Mouse (Mus musculus) midbrain, postnatal 0 days (tissue): ENCODE measurements around the gene Vav1. TPM values are rescaled to one million over a fixed set of nuclear protein-coding genes. Genes with fewer than 3 reads are reported as not detected.
A peak's percentile ranks its signal among the peaks of the same experiment; 100 is the strongest.

Source experiments
- ATAC-seq: fragments of 200-750 bp; cut with Nextera tagmentation; 2 replicates; pipeline ENCODE4 v1.8.0; 2017; ENCODE audit warnings: moderate number of reproducible peaks, mild to moderate bottlenecking, moderate TSS enrichment, moderate library complexity; ENCODE audit not compliant: low FRiP score
- DNase-seq: peaks from one replicate; pipeline ENCODE4 v3.0.0-alpha.2; 2015; ENCODE audit warnings: low spot score
- H3K27ac ChIP-seq: fragments of 300-500 bp; sonication (generic); 2 replicates; pipeline ENCODE4 v1.5.1; 2014; ENCODE audit warnings: low read depth, mild to moderate bottlenecking, low read length, mixed read lengths
- H3K27me3 ChIP-seq: fragments of 300-500 bp; sonication (generic); 2 replicates; pipeline ENCODE4 v1.6.1; 2014; ENCODE audit warnings: low read length, control low read depth, mixed read lengths; ENCODE audit not compliant: insufficient read depth
- H3K36me3 ChIP-seq: fragments of 300-500 bp; sonication (generic); 2 replicates; pipeline ENCODE4 v1.6.1; 2014; ENCODE audit warnings: low read length, control low read depth, mixed read lengths; ENCODE audit not compliant: insufficient read depth
- H3K4me1 ChIP-seq: fragments of 300-500 bp; sonication (generic); 2 replicates; pipeline ENCODE4 v1.6.1; 2014; ENCODE audit warnings: mild to moderate bottlenecking, control low read depth, antibody characterized with exemption, low read length, mixed read lengths; ENCODE audit not compliant: insufficient read depth
- H3K4me2 ChIP-seq: fragments of 300-500 bp; sonication (generic); 2 replicates; pipeline ENCODE4 v1.6.1; 2014; ENCODE audit warnings: low read depth, mild to moderate bottlenecking, low read length, mixed read lengths; ENCODE audit not compliant: poor library complexity, severe bottlenecking
- H3K4me3 ChIP-seq: fragments of 300-500 bp; sonication (generic); 2 replicates; pipeline ENCODE4 v1.5.1; 2014; ENCODE audit warnings: low read depth, mild to moderate bottlenecking, low read length, moderate library complexity
- H3K9ac ChIP-seq: fragments of 300-500 bp; sonication (generic); replicated peaks from 2 replicates; pipeline ENCODE4 v1.6.1; 2014; ENCODE audit warnings: mild to moderate bottlenecking, low read length, moderate library complexity, mixed read lengths; ENCODE audit not compliant: poor library complexity, severe bottlenecking
- H3K9me3 ChIP-seq: fragments of 300-500 bp; sonication (generic); 2 replicates; pipeline ENCODE4 v1.6.1; 2016; ENCODE audit warnings: low read length, control low read depth
- CTCF ChIP-seq: IDR thresholded peaks from 2 replicates; pipeline ENCODE4 v1.5.1; 2016; ENCODE audit warnings: antibody characterized with exemption, mild to moderate bottlenecking
- WGBS: fragments of 180-500 bp; shearing (Covaris S2); extraction: QIAGEN DNeasy Blood & Tissue Kit; methylation state at CpG from one replicate; pipeline ENCODE4 v1.1.7; 2014; 5-methylcytosine and 5-hydroxymethylcytosine counted together
- polyA plus RNA-seq: library from polyadenylated mRNA; unstranded; fragments of >200 nt; fragmentation: Nextera tagmentation; extraction: Ambion mirVana; gene quantifications from 2 replicates; pipeline ENCODE4 v1.2.1, GENCODE M21; 2015
- total RNA-seq: library from RNA; depleted of rRNA; stranded (reverse); fragments of >200 nt; gene quantifications from 2 replicates; pipeline ENCODE4 v1.2.3, GENCODE M21; 2014

The Vav1 gene
- total and polyA plus RNA-seq, 2 experiments from 2014 or later, result 1.7 to 2.7 TPM

DNA sequence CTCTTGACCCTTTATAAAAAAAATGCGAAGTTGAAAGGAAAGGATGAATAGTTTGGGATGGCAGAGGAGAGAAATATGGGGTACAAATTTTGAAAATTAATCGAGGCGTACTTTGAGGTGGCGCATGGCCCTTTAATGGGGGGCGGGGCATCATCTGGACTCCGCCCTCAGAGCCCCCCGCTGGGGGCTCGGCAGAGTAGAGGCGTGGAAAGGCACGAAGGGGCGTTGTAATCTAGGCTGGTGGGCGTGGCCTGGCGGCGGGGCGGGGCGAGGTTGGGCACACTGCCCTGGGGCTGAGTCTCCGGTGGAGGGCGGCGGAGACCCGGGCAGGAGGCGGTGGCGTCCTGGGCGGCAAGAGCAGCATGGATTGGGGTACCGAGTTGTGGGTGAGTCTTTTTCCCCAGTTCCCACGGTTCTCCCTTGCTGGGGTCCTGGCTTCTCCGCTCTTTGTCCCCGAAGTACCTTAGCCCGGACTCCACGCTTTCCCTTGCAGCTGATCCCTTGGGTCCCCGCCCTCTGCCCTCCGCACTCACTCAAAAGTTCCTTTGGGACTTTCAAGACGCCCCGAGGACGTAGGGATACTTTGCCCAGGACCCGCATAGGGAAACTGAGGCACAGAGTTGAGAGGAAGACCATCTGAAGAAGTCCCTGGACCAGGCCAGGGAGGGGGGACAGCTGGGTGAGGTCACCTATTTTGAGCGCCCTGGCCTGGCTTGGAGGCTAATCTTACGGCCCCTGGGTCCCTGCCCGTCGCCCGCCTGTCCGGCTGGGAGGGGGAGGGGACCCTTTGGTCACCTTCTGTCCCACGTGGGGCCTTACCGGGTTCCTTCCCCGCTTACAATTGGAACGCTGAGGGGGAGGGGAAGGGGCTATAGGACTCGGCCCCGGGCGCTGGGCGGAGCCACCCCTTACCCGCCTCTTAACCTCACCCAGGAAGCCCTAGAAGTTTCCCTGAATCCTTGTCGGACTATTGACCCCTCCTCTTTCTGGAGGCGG is 29.4 kb upstream of the Vav1 start, which contains the start of gene Trip10:
TSS of gene Trip10 (plus strand) at position 270 of the 996 bp plus-strand sequence.
- Histone ChIP-seq H3K9ac (peak within 1 kb of the TSS; percentile 48), H3K4me2 (peak within 1 kb of the TSS; percentile 98), H3K4me1 (peaks cover 14% of the 10 kb centered on the region; the same call in 1 of the 2 replicates), H3K27ac (peak within 1 kb of the TSS; percentile 63), H3K9me3 (no peaks in the 10 kb centered on the region), H3K4me3 (peak within 1 kb of the TSS; percentile 47), H3K27me3 (peaks cover 8% of the 10 kb centered on the region; the same call in 1 of the 2 replicates), H3K36me3 (no peaks in the 10 kb centered on the region)
- DNase-seq, result peak; percentile 80
- under 1% methylated on average over 47 of the region's 52 CpGs for WGBS
- peak; percentile 29; the same call in 1 of the 2 replicates for TF ChIP-seq CTCF
- no peak for ATAC-seq

DNA sequence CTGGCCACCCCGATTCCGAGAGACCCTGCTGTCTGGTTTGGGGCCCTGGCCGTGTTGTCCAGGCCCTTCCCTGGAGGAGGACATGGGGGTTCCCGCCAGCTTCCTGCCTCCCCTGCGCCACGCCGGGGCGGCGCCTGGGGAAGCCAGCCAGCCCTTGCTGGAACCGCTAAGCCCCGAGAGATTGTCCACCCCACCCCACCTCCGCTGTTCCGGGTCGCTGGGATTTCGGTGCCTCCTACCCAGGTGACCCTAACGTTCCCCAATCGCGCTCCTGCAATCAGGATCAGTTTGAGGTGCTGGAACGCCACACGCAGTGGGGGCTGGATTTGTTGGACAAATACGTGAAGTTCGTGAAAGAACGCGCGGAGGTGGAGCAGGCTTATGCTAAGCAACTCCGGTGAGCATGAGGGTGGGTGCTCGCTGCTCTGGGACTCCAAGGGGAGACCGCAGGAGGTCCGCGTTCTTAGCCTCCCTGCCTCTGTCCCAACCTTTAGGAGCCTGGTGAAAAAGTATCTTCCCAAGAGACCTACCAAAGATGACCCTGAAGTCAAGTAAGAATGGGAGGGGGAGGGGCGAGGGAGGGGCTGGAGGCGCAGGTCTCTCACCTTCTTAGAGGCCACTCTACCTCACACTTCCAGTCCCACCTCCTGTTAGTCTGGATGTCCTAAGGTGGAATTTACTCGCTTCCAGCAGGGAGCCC is 28.3 kb upstream of the Vav1 start:
- DNase-seq, result no peak
- Histone ChIP-seq H3K36me3 (no peaks in the 10 kb centered on the region), H3K27me3 (peaks cover 8% of the 10 kb centered on the region; the same call in 1 of the 2 replicates), H3K4me2 (peak overlapping the region; percentile 98), H3K9ac (peak overlapping the region; percentile 48; the same call in 1 of the 2 replicates), H3K4me3 (peak overlapping the region; percentile 47), H3K9me3 (no peaks in the 10 kb centered on the region), H3K4me1 (peaks cover 14% of the 10 kb centered on the region; the same call in 1 of the 2 replicates), H3K27ac (no peak overlapping the region)
- ATAC-seq, result no peak
- 4% methylated on average over 29 of the region's 33 CpGs for WGBS
- TF ChIP-seq CTCF, result no peak

DNA sequence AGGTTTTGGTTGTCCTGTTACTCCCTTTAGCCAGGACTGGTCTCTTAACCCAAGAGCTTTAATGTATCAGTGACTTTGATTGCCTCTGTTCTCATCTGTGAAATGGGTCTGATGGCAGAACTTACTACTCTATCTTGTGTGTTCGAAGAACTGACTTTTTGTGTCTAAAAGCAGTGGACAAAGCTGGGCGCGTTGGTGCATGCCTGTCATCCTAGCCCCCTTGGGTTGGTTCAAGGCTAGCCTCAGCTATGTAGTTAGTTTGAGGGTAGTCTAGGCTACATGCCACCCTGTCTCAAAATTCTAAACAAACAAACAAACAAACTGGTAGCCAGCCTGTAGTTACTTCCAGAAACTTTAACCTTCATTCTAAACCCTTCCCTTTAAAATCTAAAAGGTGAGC is 27.5 kb upstream of the Vav1 start:
- Histone ChIP-seq H3K4me1 (peaks cover 14% of the 10 kb centered on the region; the same call in 1 of the 2 replicates), H3K4me2 (no peak overlapping the region), H3K36me3 (no peaks in the 10 kb centered on the region), H3K27me3 (peaks cover 8% of the 10 kb centered on the region; the same call in 1 of the 2 replicates), H3K27ac (no peak overlapping the region), H3K9me3 (no peaks in the 10 kb centered on the region), H3K4me3 (no peak overlapping the region), H3K9ac (no peak overlapping the region)
- DNase-seq (no peak), ATAC-seq (no peak)
- TF ChIP-seq CTCF, result no peak
- WGBS, result 91% methylated on average over 3 of the region's 3 CpGs

DNA sequence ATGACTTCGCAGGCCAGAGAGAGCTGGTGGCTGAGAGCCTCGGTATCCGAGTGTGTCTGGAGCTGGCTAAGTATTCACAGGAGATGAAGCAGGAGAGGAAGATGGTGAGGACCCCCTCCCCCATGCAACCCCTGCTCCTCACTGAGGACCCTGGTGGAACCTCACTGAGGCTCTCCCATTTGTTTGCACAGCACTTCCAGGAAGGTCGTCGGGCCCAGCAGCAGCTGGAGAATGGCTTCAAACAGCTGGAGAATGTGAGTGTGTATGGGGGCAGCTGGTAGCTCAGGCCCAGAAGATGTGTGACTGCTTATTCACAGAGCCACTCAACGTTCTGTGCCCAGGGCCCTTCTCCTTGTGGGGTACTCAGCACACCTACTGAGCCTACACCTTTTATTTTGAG is 25.6 kb upstream of the Vav1 start:
- 83% methylated on average over 6 of the region's 6 CpGs for WGBS
- Histone ChIP-seq H3K9me3 (no peaks in the 10 kb centered on the region), H3K27ac (no peak overlapping the region), H3K9ac (no peak overlapping the region), H3K36me3 (no peaks in the 10 kb centered on the region), H3K4me3 (no peak overlapping the region), H3K4me1 (peaks cover 10% of the 10 kb centered on the region; the same call in 1 of the 2 replicates), H3K27me3 (peaks cover 8% of the 10 kb centered on the region; the same call in 1 of the 2 replicates), H3K4me2 (no peak overlapping the region)
- DNase-seq (no peak), ATAC-seq (no peak)
- TF ChIP-seq CTCF, result no peak

DNA sequence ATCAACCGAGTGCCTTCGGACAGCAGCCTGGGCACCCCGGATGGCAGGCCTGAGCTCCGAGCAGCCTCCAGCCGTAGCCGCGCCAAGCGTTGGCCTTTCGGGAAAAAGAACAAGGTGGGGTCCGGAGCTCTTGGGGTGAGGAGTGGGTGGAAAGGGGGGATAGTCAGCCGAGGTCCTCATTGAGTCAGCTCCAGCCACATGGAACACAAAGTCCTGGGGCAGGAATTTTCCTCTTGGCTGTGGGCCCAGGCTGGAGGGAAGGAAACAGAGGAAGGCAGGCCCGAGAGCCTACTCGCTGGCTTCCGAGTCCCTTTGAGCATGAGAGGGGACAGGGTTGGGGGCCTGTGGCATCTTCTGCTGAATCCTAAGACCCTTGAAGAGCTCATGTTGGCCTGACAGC is 23.5 kb upstream of the Vav1 start:
- Histone ChIP-seq H3K4me2 (no peak overlapping the region), H3K4me1 (0 out of 2 replicates have a peak, but pooled peaks cover under 1% of the 10 kb centered on the region), H3K9ac (no peak overlapping the region), H3K27ac (no peak overlapping the region), H3K9me3 (no peaks in the 10 kb centered on the region), H3K27me3 (no peaks in the 10 kb centered on the region), H3K36me3 (no peaks in the 10 kb centered on the region), H3K4me3 (no peak overlapping the region)
- ATAC-seq, result no peak
- 87% methylated on average over 14 of the region's 14 CpGs for WGBS
- no peak for DNase-seq
- TF ChIP-seq CTCF, result no peak
